9 mouse cellular contexts compared by ENCODE assay signal in genomic region chr2:153528571-153529364, GRCm38 (mm10). TPM values are rescaled to one million over a fixed set of nuclear protein-coding genes. Genes with fewer than 3 reads are reported as not detected.
A peak's percentile ranks its signal among the peaks of the same experiment; 100 is the strongest.
DNase-seq lines count a peak whose midpoint lies in the region; ATAC-seq and TF ChIP-seq lines count a peak whose summit lies in the region.
"Had no signal": no experiment of that assay in that cellular context is flagged by ENCODE, and none has a peak within 500 bp of the region (broad histone marks: within the 10 kb centered on the region; RNA-seq: fewer than 3 reads in every experiment).

No protein-coding gene starts in this region.

- H3K79me2 ChIP-seq in macrophage (ENCODE audit: inconsistent target), result peaks cover 38% of the 10 kb centered on the region

- no peak for TF ChIP-seq CTCF in forebrain, postnatal 0 days (IDR thresholded peaks at IDR 0.05; ENCODE audit: low read depth)

- no peaks in the 10 kb centered on the region for H3K36me3 ChIP-seq in forebrain, postnatal 0 days (ENCODE audit: insufficient read depth)
- no peaks in the 10 kb centered on the region for H3K36me3 ChIP-seq in macrophage (ENCODE audit: inconsistent target)
- H3K36me3 ChIP-seq in stomach, embryonic 16.5 days (ENCODE audit: control insufficient read depth, insufficient read depth, low read length), result no peaks in the 10 kb centered on the region

- H3K4me1 ChIP-seq in forebrain, postnatal 0 days (ENCODE audit: insufficient read depth), result no peaks in the 10 kb centered on the region
- H3K4me1 ChIP-seq in stomach, embryonic 16.5 days (ENCODE audit: control insufficient read depth, insufficient read depth, low read length), result peaks cover 33% of the 10 kb centered on the region

- H3K27me3 ChIP-seq in forebrain, postnatal 0 days (ENCODE audit: insufficient read depth, low read length), result no peaks in the 10 kb centered on the region
- peaks cover 12% of the 10 kb centered on the region; the same call in 1 of the 2 replicates for H3K27me3 ChIP-seq in stomach, embryonic 16.5 days (ENCODE audit: control insufficient read depth, insufficient read depth, low read length)

- ATAC-seq in forebrain, postnatal 0 days, result peak; percentile 45
- ATAC-seq in stomach, embryonic 16.5 days (ENCODE audit: insufficient read depth, low FRiP score), result peak; percentile 30

- H3K9me3 ChIP-seq in forebrain, postnatal 0 days (ENCODE audit: low read length), result no peaks in the 10 kb centered on the region
- H3K9me3 ChIP-seq in stomach, embryonic 16.5 days (replicated peaks; ENCODE audit: control insufficient read depth, low read length), result no peaks in the 10 kb centered on the region

- H3K4me2 ChIP-seq in forebrain, postnatal 0 days (ENCODE audit: low read depth), result peak overlapping the region; percentile 89
- H3K4me2 ChIP-seq in stomach, embryonic 16.5 days (ENCODE audit: low read depth, low read length), result peak overlapping the region; percentile 100

- H3K4me3 ChIP-seq in forebrain, postnatal 0 days (ENCODE audit: low read depth, low read length), result peak overlapping the region; percentile 81
- peak overlapping the region; percentile 2; the same call in 1 of the 2 replicates for H3K4me3 ChIP-seq in macrophage (ENCODE audit: inconsistent target)
- peak overlapping the region; percentile 75 for H3K4me3 ChIP-seq in stomach, embryonic 16.5 days (replicated peaks; ENCODE audit: low read length)

- peak overlapping the region; percentile 83 for H3K9ac ChIP-seq in forebrain, postnatal 0 days
- H3K9ac ChIP-seq in stomach, embryonic 16.5 days (ENCODE audit: low read length), result peak overlapping the region; percentile 76

- DNase-seq in adrenal gland, adult 18-20 months (ENCODE audit: low spot score in 2 of 2), result peak; percentile 44 to 51
- DNase-seq in adrenal gland, adult 8-10 months, result no peak
- peak; percentile 48 for DNase-seq in urinary bladder, adult 2 months (ENCODE audit: low spot score)
- DNase-seq in urinary bladder, postnatal 36 days (ENCODE audit: low spot score in 2 of 2), result no peak
- DNase-seq in forebrain, postnatal 0 days, result peak; percentile 67
- DNase-seq in kidney, postnatal 14 days, result peak; percentile 60

- H3K27ac ChIP-seq in forebrain, postnatal 0 days (ENCODE audit: low read depth, low read length), result peak overlapping the region; percentile 81
- H3K27ac ChIP-seq in macrophage, result no peak overlapping the region
- H3K27ac ChIP-seq in stomach, embryonic 16.5 days (ENCODE audit: low read length), result peak overlapping the region; percentile 66

- WGBS in forebrain, postnatal 0 days, result 4% methylated on average over 33 of the region's 70 CpGs
- under 1% methylated on average over 29 of the region's 70 CpGs for WGBS in macrophage (ENCODE audit: missing documents)
- under 1% methylated on average over 36 of the region's 70 CpGs for WGBS in stomach, embryonic 16.5 days

RNA-seq across cellular contexts. Expression of gene Nol4l, which starts 1.0 kb away (rescaled TPM):
- 10 to 100 TPM in 1 of 2 experiments, 1 to 10 TPM in 1; 9.4 to 13.2 TPM for total RNA-seq in adrenal gland, adult 18-20 months (2021)
- total RNA-seq in adrenal gland, adult 8-10 months (2022), result 10 to 100 TPM in 3 of 4 experiments, 1 to 10 TPM in 1; 9.9 to 19.6 (median 12.8) TPM
- polyA plus RNA-seq in urinary bladder, adult 2 months (2012; rRNA removed), result 11.7 and 15.8 TPM in 2 replicates
- 57.4 and 58.5 TPM in 2 replicates for total RNA-seq in forebrain, postnatal 0 days (2014; rRNA removed)
- 20.5 and 28.0 TPM in 2 replicates for polyA plus RNA-seq in forebrain, postnatal 0 days (2015; fragmentation: Nextera tagmentation; extraction: Ambion mirVana)
- 10 to 100 TPM in 20 of 26 experiments, 1 to 10 TPM in 6; 5.5 to 37.0 (median 24.0) TPM for total RNA-seq in macrophage (2018; cell fraction: chromatin; rRNA removed)
- total RNA-seq in macrophage (2018; cell fraction: cytosol; rRNA removed), result 10 to 100 TPM in 9 of 26 experiments, 1 to 10 TPM in 17; 4.3 to 12.1 (median 9.4) TPM
- total RNA-seq in macrophage (2018; cell fraction: nucleus; rRNA removed), result 10 to 100 TPM in 22 of 26 experiments, 1 to 10 TPM in 4; 7.2 to 31.3 (median 23.5) TPM
- 5.3 to 6.8 TPM (median 5.8 TPM) in 3 replicates for polyA plus RNA-seq in macrophage (2018)
- 11.3 and 11.5 TPM in 2 replicates for polyA plus RNA-seq in stomach, embryonic 16.5 days (2015; fragmentation: Nextera tagmentation; extraction: Ambion mirVana)

RNA-seq across cellular contexts. Expression of gene 4930404H24Rik, which starts 36.2 kb away (rescaled TPM):
- not detected for total RNA-seq in adrenal gland, adult 18-20 months (2021)
- total RNA-seq in adrenal gland, adult 8-10 months (2022), result not detected
- polyA plus RNA-seq in urinary bladder, adult 2 months (2012; rRNA removed), result not detected in 2 replicates
- not detected in 2 replicates for total RNA-seq in forebrain, postnatal 0 days (2014; rRNA removed)
- not detected in 2 replicates for polyA plus RNA-seq in forebrain, postnatal 0 days (2015; fragmentation: Nextera tagmentation; extraction: Ambion mirVana)
- not detected for total RNA-seq in macrophage (2018; cell fraction: chromatin; rRNA removed)
- not detected for total RNA-seq in macrophage (2018; cell fraction: cytosol; rRNA removed)
- not detected for total RNA-seq in macrophage (2018; cell fraction: nucleus; rRNA removed)
- polyA plus RNA-seq in macrophage (2018), result not detected in 3 replicates
- polyA plus RNA-seq in stomach, embryonic 16.5 days (2015; fragmentation: Nextera tagmentation; extraction: Ambion mirVana), result not detected in 2 replicates
- total RNA-seq: gastrocnemius, postnatal 36 days had no signal

Comparison
In these comparisons a context has a peak if more than half of its experiments do, and no peak if none do; other contexts are left out.
1. DNase-seq: peak in adrenal gland, adult 18-20 months (2 of 2), urinary bladder, adult 2 months (single experiment), forebrain, postnatal 0 days (single experiment) and kidney, postnatal 14 days (single experiment); none in adrenal gland, adult 8-10 months (single experiment) and urinary bladder, postnatal 36 days (0 of 2).
2. H3K4me3 ChIP-seq: peak in every context shown above with its lines; median percentile 81 in forebrain, postnatal 0 days; 75 in stomach, embryonic 16.5 days; 2 in macrophage.